Mouse (Mus musculus) G1E-ER4 (cell line): ENCODE measurements around the gene Gatc. TPM values are rescaled to one million over a fixed set of nuclear protein-coding genes. Genes with fewer than 3 reads are reported as not detected.

ENCODE experiments used
- GATA1 ChIP-seq: IDR thresholded peaks from one replicate; pipeline ENCODE4 v1.8.0; 2012; ENCODE audit warnings: low read length, inconsistent platforms
- polyA plus RNA-seq: library from polyadenylated mRNA; stranded (reverse); fragments of >175 nt; gene quantifications from 2 replicates; pipeline ENCODE4 v1.2.3, GENCODE M21; 2012

The Gatc gene
- polyA plus RNA-seq, 1 experiment, result 21.8 TPM

DNA sequence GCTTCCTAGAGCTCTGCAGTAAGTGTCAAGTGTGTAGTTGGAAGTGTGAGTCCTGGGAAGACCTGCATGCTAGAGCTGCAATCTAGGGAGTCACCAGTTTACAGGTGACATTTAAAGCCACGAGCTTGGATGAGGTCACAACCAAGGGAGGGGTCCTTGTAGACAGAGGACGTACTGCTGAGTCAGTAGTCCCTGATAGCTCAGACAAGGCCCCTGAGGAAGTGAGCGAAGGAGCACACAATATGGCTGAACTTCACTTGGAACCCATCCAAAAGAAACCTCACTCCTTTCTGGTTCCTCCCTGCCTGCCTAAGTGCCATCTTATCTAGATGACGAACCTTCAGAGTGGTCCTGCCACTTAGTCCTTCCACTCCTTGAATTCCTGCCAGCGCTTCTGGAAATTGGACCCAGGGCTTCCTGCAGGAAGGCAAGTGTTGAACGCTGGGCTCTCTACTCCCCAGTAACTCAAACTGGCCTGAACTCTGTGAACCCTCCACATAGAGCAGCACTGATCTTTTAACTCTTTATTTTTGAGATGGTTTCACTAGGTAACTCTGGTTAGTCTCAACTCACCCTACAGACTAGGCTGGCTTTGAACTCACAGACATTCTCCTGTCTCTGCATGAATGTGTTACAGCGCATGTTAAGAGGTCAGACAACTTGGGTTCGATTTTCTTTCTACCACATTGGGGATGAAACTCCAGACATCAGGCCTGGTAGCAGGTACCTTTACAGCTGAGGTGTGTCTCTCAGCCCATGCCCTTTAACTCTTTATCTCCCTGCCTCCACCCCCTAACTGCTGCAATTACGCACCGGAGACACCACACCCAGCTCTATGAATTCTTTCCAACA, 27.9 kb downstream of the Gatc start:
- TF ChIP-seq GATA1, result no peak

DNA sequence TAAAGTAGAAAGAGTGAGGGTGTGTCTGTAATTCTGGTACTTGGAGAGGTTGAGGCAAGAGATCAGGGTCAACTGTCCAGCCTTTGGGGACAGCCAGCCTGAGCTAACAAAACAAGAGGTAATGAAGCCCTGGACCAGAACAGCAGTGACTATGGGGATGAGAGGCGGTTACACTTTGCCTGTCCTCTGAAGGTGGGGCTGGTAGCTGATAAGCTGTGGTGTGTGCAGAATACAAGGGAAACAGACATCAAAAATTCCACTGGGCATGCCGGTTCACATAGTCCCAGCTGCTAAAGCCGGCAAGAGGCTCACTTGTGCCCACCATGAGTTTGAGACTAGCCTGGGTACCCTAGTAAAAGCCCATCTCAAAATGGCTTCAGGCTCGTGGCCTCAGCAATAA, 28.6 kb downstream of the Gatc start:
- TF ChIP-seq GATA1, result no peak

DNA sequence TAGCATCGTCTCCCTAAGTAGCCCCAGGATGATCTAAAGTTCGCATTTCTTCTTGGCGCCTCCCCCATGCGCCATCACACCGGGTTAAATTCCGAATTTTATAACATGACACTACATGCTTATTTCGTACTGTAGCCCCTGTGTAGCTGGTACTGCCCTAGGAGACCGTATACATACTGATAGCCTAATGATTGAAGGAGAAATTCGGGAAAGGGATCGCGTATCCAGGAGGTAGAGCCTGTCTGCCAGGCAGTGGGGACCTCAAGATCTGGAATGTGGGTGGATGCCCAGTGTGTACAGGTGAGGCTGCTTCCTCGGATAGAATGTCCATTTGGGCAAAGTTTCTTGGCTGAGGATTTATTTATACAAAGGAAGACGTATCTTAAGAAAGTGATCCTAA, 39.4 kb downstream of the Gatc start:
- no peak for TF ChIP-seq GATA1

DNA sequence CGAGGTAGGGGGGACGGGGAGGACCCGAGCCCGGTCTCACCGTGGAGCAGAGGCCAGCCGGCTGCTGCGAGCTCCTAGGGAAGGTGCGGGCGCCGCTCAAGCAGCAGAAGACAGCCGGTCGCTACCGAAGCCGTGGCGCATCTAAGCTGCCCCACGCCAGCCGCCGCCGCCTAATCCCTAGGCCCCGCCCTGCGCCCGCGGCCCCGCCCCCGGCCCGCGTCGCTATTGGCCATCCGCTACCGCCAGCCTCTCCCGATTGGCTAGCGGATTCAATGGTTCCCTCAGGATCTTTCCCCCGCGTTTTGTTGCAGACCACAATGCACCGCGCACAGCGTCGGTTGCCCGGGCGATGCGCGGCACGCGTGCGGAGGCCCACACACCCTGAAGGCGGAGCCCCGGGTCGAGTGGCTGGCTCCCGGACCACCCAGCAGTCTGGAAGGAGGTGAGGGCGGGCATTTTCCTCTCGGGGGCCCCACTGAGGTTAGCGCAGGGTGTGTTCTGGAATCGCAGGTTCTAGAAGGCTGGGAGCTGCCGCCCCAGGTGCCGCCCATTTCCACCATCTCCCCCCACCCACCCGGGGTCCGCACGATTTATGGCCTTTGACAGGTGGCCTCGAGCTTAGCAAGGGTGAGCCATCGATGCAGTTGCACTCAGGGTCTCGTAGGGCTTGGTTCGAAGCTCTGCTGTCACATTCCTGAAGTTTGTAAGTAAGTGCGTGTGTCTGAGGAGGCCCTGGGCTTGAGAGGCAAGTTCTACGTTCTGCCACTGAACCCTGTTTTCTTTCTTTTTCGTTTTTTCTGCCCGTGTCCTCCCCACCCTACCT, 40.0 kb downstream of the Gatc start, which contains the start of gene Dynll1:
Gene Dynll1 (minus strand): TSS at position 208 of the 823 bp plus-strand sequence.
- no peak for TF ChIP-seq GATA1

DNA sequence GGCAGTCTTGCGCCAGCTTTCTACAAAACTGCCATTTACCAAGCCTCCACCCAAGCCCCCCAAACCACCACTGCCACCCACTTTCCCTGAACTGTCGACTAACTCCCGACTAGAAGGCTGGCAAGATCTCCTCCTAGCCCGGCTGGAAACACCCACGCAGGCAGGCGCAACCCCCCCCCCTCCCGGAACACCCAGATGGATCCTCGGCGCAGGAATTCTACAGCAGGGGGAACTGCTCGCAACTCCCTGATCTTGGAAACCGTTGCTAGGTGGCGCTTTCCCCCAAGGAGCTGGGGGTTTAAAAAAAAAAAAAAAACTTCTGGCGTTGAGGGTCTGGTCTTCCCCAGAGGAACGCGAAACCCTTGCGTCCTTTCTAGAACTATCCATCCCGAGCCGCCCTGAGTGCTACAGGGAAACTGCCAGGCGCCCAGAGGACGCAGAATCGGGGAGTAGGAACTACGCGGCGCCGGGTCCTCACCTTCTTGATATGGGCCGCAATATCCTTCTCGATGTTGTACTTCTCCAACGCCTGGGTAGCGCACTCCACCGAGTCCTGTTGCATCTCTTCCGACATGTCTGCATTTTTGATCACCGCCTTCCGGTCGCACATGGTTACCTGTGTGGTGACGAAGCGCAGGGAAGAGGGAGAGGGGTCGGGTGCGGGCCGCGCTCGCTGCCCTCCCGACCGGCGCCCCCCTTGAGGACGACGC, 40.8 kb downstream of the Gatc start:
- no peak for TF ChIP-seq GATA1

DNA sequence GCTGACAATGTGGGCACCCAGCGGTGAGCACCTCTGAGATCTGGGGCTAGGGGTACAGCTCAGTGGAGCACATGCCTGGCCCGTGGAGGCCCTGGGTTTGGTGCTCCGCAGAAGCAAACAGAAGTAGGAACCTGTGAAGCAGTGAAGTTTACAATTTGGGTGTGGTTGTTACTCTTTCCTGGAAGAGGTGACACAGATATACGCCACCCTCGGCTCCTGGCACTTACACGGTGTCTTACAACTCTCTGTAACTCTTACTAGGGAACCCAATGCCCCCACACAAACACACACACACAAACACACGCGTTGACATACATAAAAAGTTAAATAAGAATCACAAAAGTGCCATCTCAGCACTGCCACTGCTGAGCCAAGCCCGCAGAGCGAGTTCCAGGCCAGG, 44.6 kb downstream of the Gatc start:
- no peak for TF ChIP-seq GATA1

DNA sequence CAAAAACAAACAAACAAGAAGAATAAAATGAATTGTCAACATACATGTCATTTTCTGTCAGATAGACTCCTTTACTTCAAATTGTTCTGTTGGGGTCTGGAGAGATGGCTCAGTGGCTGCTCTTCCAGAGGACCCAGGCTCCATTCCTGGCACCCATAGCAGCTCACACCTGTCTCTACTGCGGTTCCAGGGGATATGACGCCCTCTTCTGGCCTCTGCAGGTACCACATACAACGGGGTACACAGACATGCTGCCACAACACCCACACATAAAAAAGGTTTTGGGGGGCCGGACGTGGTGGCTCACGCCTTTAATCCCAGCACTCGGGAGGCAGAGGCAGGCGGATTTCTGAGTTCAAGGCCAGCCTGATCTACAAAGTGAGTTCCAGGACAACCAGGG, 46.8 kb downstream of the Gatc start:
- TF ChIP-seq GATA1, result no peak

DNA sequence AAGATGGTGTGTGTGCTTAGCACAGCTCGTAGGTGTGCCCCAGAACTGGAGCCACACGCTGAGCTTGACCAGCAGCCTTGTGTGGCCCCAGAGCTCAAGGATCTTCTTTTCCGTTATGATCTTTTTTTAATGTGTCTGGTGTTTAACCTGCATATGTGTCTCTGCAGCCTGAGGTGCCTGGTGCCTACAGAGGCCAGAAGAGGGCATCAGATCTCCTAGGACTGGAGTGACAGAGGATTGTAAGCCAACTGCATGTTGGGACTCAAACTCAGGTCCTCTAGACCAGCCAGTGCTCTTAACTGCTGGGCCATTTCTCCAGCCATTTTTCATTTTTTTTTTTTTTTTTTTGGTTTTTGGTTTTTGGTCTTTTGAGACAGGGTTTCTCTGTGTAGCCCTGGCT, 56.2 kb downstream of the Gatc start:
- no peak for TF ChIP-seq GATA1

Other genes with a start within 250 kb of the Gatc start
- gene Gm10401, start 242.9 kb downstream of the Gatc start, polyA plus RNA-seq, result not detected in 2 replicates
- gene Acads, start 221.8 kb downstream of the Gatc start, polyA plus RNA-seq, result 67.5 and 69.2 TPM in 2 replicates
- 37.8 and 47.6 TPM in 2 replicates for gene Unc119b, start 206.2 kb downstream of the Gatc start, polyA plus RNA-seq
- 61.4 and 64.0 TPM in 2 replicates for gene Mlec, start 183.0 kb downstream of the Gatc start, polyA plus RNA-seq
- gene Cabp1, start 146.8 kb downstream of the Gatc start, polyA plus RNA-seq, result not detected in 2 replicates
- gene Pop5, start 105.3 kb downstream of the Gatc start, polyA plus RNA-seq, result 24.1 and 32.1 TPM in 2 replicates
- gene Rnf10, start 68.3 kb downstream of the Gatc start, polyA plus RNA-seq, result 270 and 383 TPM in 2 replicates
- 23.8 and 27.3 TPM in 2 replicates for gene Coq5, start 61.5 kb downstream of the Gatc start, polyA plus RNA-seq
- gene Dynll1, start 40.2 kb downstream of the Gatc start, polyA plus RNA-seq, result 399 and 435 TPM in 2 replicates
- 146 and 183 TPM in 2 replicates for gene Srsf9, start 14.0 kb downstream of the Gatc start, polyA plus RNA-seq
- gene Triap1, start within 50 bp of the Gatc start, polyA plus RNA-seq, result 3.4 and 10.5 TPM in 2 replicates
- 2,043 and 2,441 TPM in 2 replicates for gene Cox6a1, start 7.8 kb upstream of the Gatc start, polyA plus RNA-seq
- 2.4 TPM in 2 replicates for gene Msi1, start 88.4 kb upstream of the Gatc start, polyA plus RNA-seq
- gene Pla2g1b, start 125.1 kb upstream of the Gatc start, polyA plus RNA-seq, result not detected in 2 replicates
- gene Sirt4, start 143.5 kb upstream of the Gatc start, polyA plus RNA-seq, result 6.3 and 9.5 TPM in 2 replicates
- 44.1 and 45.2 TPM in 2 replicates for gene Pxn, start 165.5 kb upstream of the Gatc start, polyA plus RNA-seq
- 976 and 1,161 TPM in 2 replicates for gene Rplp0, start 218.3 kb upstream of the Gatc start, polyA plus RNA-seq
- gene Gcn1l1, start 224.1 kb upstream of the Gatc start, polyA plus RNA-seq, result 110 and 131 TPM in 2 replicates